Mouse (Mus musculus): ENCODE data around the gene Ankrd66. TPM values are rescaled to one million over a fixed set of nuclear protein-coding genes. Genes with fewer than 3 reads are reported as not detected.

Ankrd66 gene
- polyA plus RNA-seq, 1 experiment from 2014 or later: 0.36 TPM

Other genes starting within 250 kb of the Ankrd66 start
- gene Adgrf5, start 183.2 kb downstream of the Ankrd66 start, polyA plus RNA-seq (2014; fragmentation: Nextera tagmentation; extraction: Ambion mirVana): 8.2 and 8.5 TPM in 2 replicates
- 0.18 TPM in 1 of 2 replicates, not detected in the other for gene Mep1a, start 40.8 kb downstream of the Ankrd66 start, polyA plus RNA-seq (2014; fragmentation: Nextera tagmentation; extraction: Ambion mirVana)
- gene Pla2g7, start 24.5 kb upstream of the Ankrd66 start, polyA plus RNA-seq (2014; fragmentation: Nextera tagmentation; extraction: Ambion mirVana): 5.5 and 9.8 TPM in 2 replicates
- gene Tdrd6, start 86.7 kb upstream of the Ankrd66 start, polyA plus RNA-seq (2014; fragmentation: Nextera tagmentation; extraction: Ambion mirVana): not detected in 2 replicates
- 16.5 and 21.1 TPM in 2 replicates for gene Slc25a27, start 123.6 kb upstream of the Ankrd66 start, polyA plus RNA-seq (2014; fragmentation: Nextera tagmentation; extraction: Ambion mirVana)
- gene Cyp39a1, start 123.8 kb upstream of the Ankrd66 start, polyA plus RNA-seq (2014; fragmentation: Nextera tagmentation; extraction: Ambion mirVana): 29.0 and 32.9 TPM in 2 replicates

Data from embryonic facial prominence, embryonic 11.5 days (tissue).